Mouse (Mus musculus) embryonic facial prominence, embryonic 14.5 days (tissue): ENCODE data around the gene Slc25a33. TPM values are rescaled to one million over a fixed set of nuclear protein-coding genes. Genes with fewer than 3 reads are reported as not detected.
A peak's percentile ranks its signal among the peaks of the same experiment; 100 is the strongest.

ENCODE experiments used
- ATAC-seq: fragments of 200-750 bp; cut with Nextera tagmentation; 2 replicates; pipeline ENCODE4 v1.8.0; 2017; ENCODE audit warnings: low read depth, moderate number of reproducible peaks, moderate TSS enrichment
- DNase-seq: peaks from one replicate; pipeline ENCODE4 v3.0.0-alpha.2; 2015; ENCODE audit warnings: low spot score
- H3K27ac ChIP-seq: fragments of 300-500 bp; sonication (generic); replicated peaks from 2 replicates; pipeline ENCODE4 v1.5.1; 2014; ENCODE audit warnings: low read depth, mild to moderate bottlenecking, low read length, moderate library complexity
- H3K27me3 ChIP-seq: fragments of 300-500 bp; sonication (generic); replicated peaks from 2 replicates; pipeline ENCODE4 v1.6.1; 2014; ENCODE audit warnings: low read length; ENCODE audit not compliant: control insufficient read depth, insufficient read depth
- H3K36me3 ChIP-seq: fragments of 300-500 bp; sonication (generic); 2 replicates; pipeline ENCODE4 v1.6.1; 2014; ENCODE audit warnings: low read length, mixed read lengths; ENCODE audit not compliant: control insufficient read depth, insufficient read depth
- H3K4me1 ChIP-seq: fragments of 300-500 bp; sonication (generic); 2 replicates; pipeline ENCODE4 v1.6.1; 2014; ENCODE audit warnings: antibody characterized with exemption, low read length; ENCODE audit not compliant: control insufficient read depth, insufficient read depth
- H3K4me2 ChIP-seq: fragments of 300-500 bp; sonication (generic); 2 replicates; pipeline ENCODE4 v1.6.1; 2014; ENCODE audit warnings: low read depth, mild to moderate bottlenecking, low read length, moderate library complexity, mixed read lengths
- H3K4me3 ChIP-seq: fragments of 300-500 bp; sonication (generic); 2 replicates; pipeline ENCODE4 v1.5.1; 2014; ENCODE audit warnings: low read depth, mild to moderate bottlenecking, low read length
- H3K9ac ChIP-seq: fragments of 300-500 bp; sonication (generic); 2 replicates; pipeline ENCODE4 v1.6.1; 2014; ENCODE audit warnings: low read depth, mild to moderate bottlenecking, low read length, moderate library complexity, mixed read lengths
- H3K9me3 ChIP-seq: fragments of 300-500 bp; sonication (generic); 2 replicates; pipeline ENCODE4 v1.6.1; 2016; ENCODE audit warnings: low read length; ENCODE audit not compliant: control insufficient read depth
- WGBS: fragments of 180-500 bp; shearing (Covaris S2); extraction: QIAGEN DNeasy Blood & Tissue Kit; methylation state at CpG from one replicate; pipeline ENCODE4 v1.1.7; 2014; 5-methylcytosine and 5-hydroxymethylcytosine counted together
- polyA plus RNA-seq: library from polyadenylated mRNA; unstranded; fragments of >200 nt; fragmentation: Nextera tagmentation; extraction: Ambion mirVana; gene quantifications from 2 replicates; pipeline ENCODE4 v1.2.1, GENCODE M21; 2014

The Slc25a33 gene
- polyA plus RNA-seq, 1 experiment from 2014 or later, result 10.6 TPM

- DNase-seq (peak; percentile 84), ATAC-seq (peak; percentile 89)
- Histone ChIP-seq H3K4me2 (no peak overlapping the region), H3K36me3 (peaks cover 8% of the 10 kb centered on the region; the same call in 1 of the 2 replicates), H3K27ac (no peak overlapping the region), H3K27me3 (no peaks in the 10 kb centered on the region), H3K4me1 (no peaks in the 10 kb centered on the region), H3K4me3 (no peak overlapping the region), H3K9ac (no peak overlapping the region), H3K9me3 (no peaks in the 10 kb centered on the region)
- WGBS, result 24% methylated on average over 5 of the region's 5 CpGs
Measured at GRCm38 (mm10) chr4:149710510-149710909, 63.6 kb downstream of the Slc25a33 start.

GRCm38 (mm10) chr4:149705941-149706340, 68.1 kb downstream of the Slc25a33 start:
- ATAC-seq, result no peak
- Histone ChIP-seq H3K4me1 (no peaks in the 10 kb centered on the region), H3K27ac (no peak overlapping the region), H3K36me3 (no peaks in the 10 kb centered on the region), H3K4me2 (no peak overlapping the region), H3K9ac (no peak overlapping the region), H3K9me3 (no peaks in the 10 kb centered on the region), H3K4me3 (no peak overlapping the region), H3K27me3 (no peaks in the 10 kb centered on the region)
- DNase-seq, result no peak
- 94% methylated on average over 8 of the region's 8 CpGs for WGBS

GRCm38 (mm10) chr4:149705298-149705697, 68.8 kb downstream of the Slc25a33 start:
- H3K9me3 ChIP-seq, result no peaks in the 10 kb centered on the region
- no peak overlapping the region for H3K4me2 ChIP-seq
- no peak overlapping the region for H3K9ac ChIP-seq
- no peaks in the 10 kb centered on the region for H3K36me3 ChIP-seq
- WGBS, result 70% methylated on average over 7 of the region's 7 CpGs
- no peaks in the 10 kb centered on the region for H3K4me1 ChIP-seq
- no peak overlapping the region for H3K27ac ChIP-seq
- no peak overlapping the region for H3K4me3 ChIP-seq
- no peak for ATAC-seq
- no peak for DNase-seq
- no peaks in the 10 kb centered on the region for H3K27me3 ChIP-seq

DNA sequence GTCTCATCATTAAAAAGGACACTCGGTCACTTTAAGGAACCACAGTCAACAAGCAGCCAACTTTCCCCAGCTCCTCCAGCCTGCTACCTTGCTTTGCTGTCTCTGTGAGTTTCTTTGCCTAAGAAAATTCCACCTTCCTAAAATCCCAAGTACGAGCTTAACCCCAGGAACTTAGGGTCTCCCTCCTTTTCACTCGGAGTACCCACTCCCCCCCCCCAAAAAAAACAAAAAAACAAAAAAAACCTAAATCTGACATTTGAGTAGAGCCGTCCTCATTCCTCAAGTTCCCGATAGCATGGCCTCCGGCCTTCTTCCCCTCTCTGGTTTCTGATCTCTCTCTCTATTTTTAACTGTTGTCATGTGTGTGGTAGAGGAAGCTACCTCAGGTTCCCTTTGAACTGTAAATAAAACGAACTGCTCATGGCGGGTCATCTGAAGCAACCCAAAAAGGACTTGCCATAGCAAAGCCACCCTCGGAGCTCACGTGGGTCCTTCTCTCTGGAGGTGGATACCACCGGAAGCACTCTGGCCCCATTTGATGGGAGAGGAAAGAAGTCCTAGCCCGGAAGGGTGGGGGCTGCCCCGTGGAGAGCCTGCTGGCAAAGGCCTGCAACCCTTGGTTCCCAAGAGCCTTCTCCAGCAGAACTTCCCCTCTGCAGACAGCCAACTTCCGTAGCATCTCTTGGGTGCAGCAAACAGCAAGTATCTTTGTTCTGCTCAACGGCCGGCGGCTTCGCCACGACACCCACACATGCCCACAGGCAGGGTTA, 71.7 kb downstream of the Slc25a33 start, which contains the start of gene Pik3cd:
Gene Pik3cd (minus strand): TSS at position 362 of the 770 bp plus-strand sequence.
- Histone ChIP-seq H3K4me1 (peaks cover 4% of the 10 kb centered on the region; the same call in 1 of the 2 replicates), H3K4me2 (no peak within 1 kb of the TSS), H3K9ac (no peak within 1 kb of the TSS), H3K9me3 (no peaks in the 10 kb centered on the region), H3K27ac (no peak within 1 kb of the TSS), H3K27me3 (peaks cover 18% of the 10 kb centered on the region), H3K36me3 (no peaks in the 10 kb centered on the region), H3K4me3 (no peak within 1 kb of the TSS)
- DNase-seq (no peak), ATAC-seq (no peak)
- 51% methylated on average over 19 of the region's 19 CpGs for WGBS

- H3K27me3 ChIP-seq, result peaks cover 21% of the 10 kb centered on the region
- peaks cover 4% of the 10 kb centered on the region; the same call in 1 of the 2 replicates for H3K4me1 ChIP-seq
- no peak overlapping the region for H3K4me3 ChIP-seq
- no peaks in the 10 kb centered on the region for H3K36me3 ChIP-seq
- 61% methylated on average over 18 of the region's 18 CpGs for whole genome bisulfite sequencing
- H3K9ac ChIP-seq, result no peak overlapping the region
- H3K27ac ChIP-seq, result no peak overlapping the region
- no peaks in the 10 kb centered on the region for H3K9me3 ChIP-seq
- DNase-seq, result peak; percentile 56
- H3K4me2 ChIP-seq, result no peak overlapping the region
- no peak for ATAC-seq
Measured at GRCm38 (mm10) chr4:149701426-149702209, 72.5 kb downstream of the Slc25a33 start.

GRCm38 (mm10) chr4:149699953-149700352, 74.1 kb downstream of the Slc25a33 start:
- 83% methylated on average over 4 of the region's 4 CpGs for WGBS
- H3K9ac ChIP-seq, result no peak overlapping the region
- peaks cover 7% of the 10 kb centered on the region for H3K4me1 ChIP-seq
- no peak for ATAC-seq
- no peaks in the 10 kb centered on the region for H3K36me3 ChIP-seq
- peaks cover 21% of the 10 kb centered on the region for H3K27me3 ChIP-seq
- no peak overlapping the region for H3K4me3 ChIP-seq
- no peak for DNase-seq
- no peak overlapping the region for H3K27ac ChIP-seq
- H3K4me2 ChIP-seq, result no peak overlapping the region
- H3K9me3 ChIP-seq, result no peaks in the 10 kb centered on the region

GRCm38 (mm10) chr4:149698197-149698821, 75.8 kb downstream of the Slc25a33 start:
- H3K4me3 ChIP-seq, result peak overlapping the region; percentile 48
- WGBS, result under 1% methylated on average over 19 of the region's 35 CpGs
- no peak overlapping the region for H3K27ac ChIP-seq
- H3K9me3 ChIP-seq, result no peaks in the 10 kb centered on the region
- ATAC-seq (peak; percentile 86), DNase-seq (peak; percentile 60)
- H3K27me3 ChIP-seq, result peaks cover 21% of the 10 kb centered on the region
- H3K4me1 ChIP-seq, result peaks cover 7% of the 10 kb centered on the region
- H3K36me3 ChIP-seq, result no peaks in the 10 kb centered on the region
- peak overlapping the region; percentile 66 for H3K9ac ChIP-seq
- H3K4me2 ChIP-seq, result peak overlapping the region; percentile 76

- DNase-seq (no peak), ATAC-seq (peak; percentile 20; the same call in 1 of the 2 replicates)
- no peak overlapping the region for H3K27ac ChIP-seq
- 21% methylated on average over 14 of the region's 15 CpGs for WGBS
- peak overlapping the region; percentile 66 for H3K9ac ChIP-seq
- H3K4me1 ChIP-seq, result peaks cover 7% of the 10 kb centered on the region
- H3K4me3 ChIP-seq, result peak overlapping the region; percentile 48
- H3K36me3 ChIP-seq, result no peaks in the 10 kb centered on the region
- H3K27me3 ChIP-seq, result peaks cover 21% of the 10 kb centered on the region
- peak overlapping the region; percentile 76 for H3K4me2 ChIP-seq
- no peaks in the 10 kb centered on the region for H3K9me3 ChIP-seq
Measured at GRCm38 (mm10) chr4:149697506-149698196, 76.4 kb downstream of the Slc25a33 start.
